Mouse (Mus musculus): ENCODE data around the gene Zmynd8. TPM values are rescaled to one million over a fixed set of nuclear protein-coding genes. Genes with fewer than 3 reads are reported as not detected.
A peak's percentile ranks its signal among the peaks of the same experiment; 100 is the strongest.

Gene Zmynd8
- polyA plus RNA-seq, 1 experiment from 2014 or later, result 64.7 TPM

GRCm38 (mm10) chr2:165922047-165922728 lies 23.4 kb upstream of the Zmynd8 start:
- Histone ChIP-seq H3K27ac (peak overlapping the region; percentile 40), H3K9me3 (no peaks in the 10 kb centered on the region), H3K36me3 (no peaks in the 10 kb centered on the region), H3K4me2 (replicated peaks) (peak overlapping the region; percentile 24), H3K27me3 (replicated peaks) (no peaks in the 10 kb centered on the region), H3K4me3 (replicated peaks) (no peak overlapping the region), H3K4me1 (replicated peaks) (peaks cover 10% of the 10 kb centered on the region), H3K9ac (no peak overlapping the region)
- WGBS, result 51% methylated on average over 13 of the region's 13 CpGs
- peak; percentile 93 for ATAC-seq

GRCm38 (mm10) chr2:165914298-165914697 lies 15.5 kb upstream of the Zmynd8 start:
- ATAC-seq, result peak; percentile 72
- WGBS, result 23% methylated on average over 11 of the region's 11 CpGs
- Histone ChIP-seq H3K4me2 (replicated peaks) (no peak overlapping the region), H3K4me1 (replicated peaks) (0 out of 2 replicates have a peak, but pooled peaks cover 2% of the 10 kb centered on the region), H3K36me3 (no peaks in the 10 kb centered on the region), H3K9ac (no peak overlapping the region), H3K27ac (no peak overlapping the region), H3K27me3 (replicated peaks) (no peaks in the 10 kb centered on the region), H3K9me3 (no peaks in the 10 kb centered on the region), H3K4me3 (replicated peaks) (no peak overlapping the region)

GRCm38 (mm10) chr2:165913073-165913472 lies 14.3 kb upstream of the Zmynd8 start:
- no peak for ATAC-seq
- H3K9ac ChIP-seq, result no peak overlapping the region
- H3K36me3 ChIP-seq, result no peaks in the 10 kb centered on the region
- no peaks in the 10 kb centered on the region for H3K9me3 ChIP-seq
- H3K4me1 ChIP-seq (replicated peaks), result 0 out of 2 replicates have a peak, but pooled peaks cover 2% of the 10 kb centered on the region
- H3K4me3 ChIP-seq (replicated peaks), result no peak overlapping the region
- no peak overlapping the region for H3K27ac ChIP-seq
- no peaks in the 10 kb centered on the region for H3K27me3 ChIP-seq (replicated peaks)
- whole genome bisulfite sequencing, result 48% methylated on average over 7 of the region's 7 CpGs
- H3K4me2 ChIP-seq (replicated peaks), result no peak overlapping the region

GRCm38 (mm10) chr2:165909731-165910130 lies 10.9 kb upstream of the Zmynd8 start:
- no peaks in the 10 kb centered on the region for H3K36me3 ChIP-seq
- no peaks in the 10 kb centered on the region for H3K27me3 ChIP-seq (replicated peaks)
- no peak overlapping the region for H3K9ac ChIP-seq
- H3K4me3 ChIP-seq (replicated peaks), result no peak overlapping the region
- H3K4me1 ChIP-seq (replicated peaks), result peaks cover 8% of the 10 kb centered on the region
- no peak overlapping the region for H3K4me2 ChIP-seq (replicated peaks)
- no peaks in the 10 kb centered on the region for H3K9me3 ChIP-seq
- ATAC-seq, result peak; percentile 78
- H3K27ac ChIP-seq, result no peak overlapping the region

- no peaks in the 10 kb centered on the region for H3K36me3 ChIP-seq
- H3K9ac ChIP-seq, result no peak overlapping the region
- no peaks in the 10 kb centered on the region for H3K27me3 ChIP-seq (replicated peaks)
- H3K4me1 ChIP-seq (replicated peaks), result peaks cover 6% of the 10 kb centered on the region
- no peak for ATAC-seq
- H3K27ac ChIP-seq, result no peak overlapping the region
- no peak overlapping the region for H3K4me2 ChIP-seq (replicated peaks)
- no peaks in the 10 kb centered on the region for H3K9me3 ChIP-seq
- 77% methylated on average over 7 of the region's 8 CpGs for WGBS
- no peak overlapping the region for H3K4me3 ChIP-seq (replicated peaks)
These were observed 8.4 kb upstream of the Zmynd8 start for GRCm38 (mm10) chr2:165907199-165907598.

DNA sequence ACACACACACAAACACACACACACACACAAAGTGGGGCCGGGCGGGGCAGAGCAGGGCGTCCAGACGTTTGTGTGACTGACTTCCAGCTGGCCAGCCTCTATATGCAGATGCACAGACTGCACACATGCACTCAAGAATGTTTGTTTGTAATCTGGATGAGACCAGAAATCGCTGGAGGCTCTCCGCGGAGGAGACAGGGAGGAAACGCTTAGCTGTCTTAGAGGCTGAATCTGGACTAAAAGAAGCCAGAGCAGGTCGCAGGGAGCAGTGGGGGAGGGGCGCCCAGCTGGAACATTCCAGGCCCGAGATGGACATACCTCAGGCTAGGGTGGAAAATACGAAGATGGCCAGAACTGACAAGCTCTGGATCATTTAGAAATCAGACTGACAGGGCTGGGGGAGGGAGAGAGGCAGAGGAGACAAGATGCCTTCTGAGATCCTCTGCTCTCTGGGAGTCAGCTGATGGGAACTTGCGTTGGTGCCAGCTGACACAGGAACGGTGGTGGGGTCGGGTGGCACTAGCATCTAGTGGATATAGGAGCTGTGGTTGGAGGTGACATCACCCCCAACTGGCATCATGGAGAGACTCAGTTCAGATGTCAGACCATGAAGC lies 7.6 kb upstream of the Zmynd8 start:
- Histone ChIP-seq H3K27ac (peak overlapping the region; percentile 62), H3K9me3 (no peaks in the 10 kb centered on the region), H3K36me3 (no peaks in the 10 kb centered on the region), H3K4me1 (replicated peaks) (peaks cover 6% of the 10 kb centered on the region), H3K27me3 (replicated peaks) (no peaks in the 10 kb centered on the region), H3K9ac (no peak overlapping the region), H3K4me2 (replicated peaks) (no peak overlapping the region; the same call in 1 of the 2 replicates), H3K4me3 (replicated peaks) (no peak overlapping the region)
- ATAC-seq, result peak; percentile 47; the same call in 1 of the 2 replicates
- 20% methylated on average over 15 of the region's 15 CpGs for WGBS

DNA sequence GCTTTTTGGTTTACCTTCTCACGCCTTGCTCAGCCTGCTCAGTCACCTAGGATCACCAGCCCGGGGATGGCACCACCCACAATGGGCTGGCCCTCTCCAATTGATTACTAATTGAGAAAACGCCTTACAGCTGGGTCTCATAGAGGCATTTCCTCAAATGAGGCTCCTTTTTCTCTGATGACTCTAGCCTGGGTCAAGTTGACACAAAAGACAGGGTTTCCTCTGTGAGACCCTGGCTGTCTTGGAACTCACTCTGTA lies 2.2 kb upstream of the Zmynd8 start:
- Histone ChIP-seq H3K4me1 (replicated peaks) (peaks cover 20% of the 10 kb centered on the region), H3K4me3 (replicated peaks) (no peak overlapping the region), H3K27me3 (replicated peaks) (no peaks in the 10 kb centered on the region), H3K9me3 (no peaks in the 10 kb centered on the region), H3K27ac (peak overlapping the region; percentile 83), H3K9ac (no peak overlapping the region; the same call in 1 of the 2 replicates), H3K4me2 (replicated peaks) (peak overlapping the region; percentile 45), H3K36me3 (no peaks in the 10 kb centered on the region)
- 33% methylated on average over 3 of the region's 3 CpGs for WGBS
- peak; percentile 43 for ATAC-seq

DNA sequence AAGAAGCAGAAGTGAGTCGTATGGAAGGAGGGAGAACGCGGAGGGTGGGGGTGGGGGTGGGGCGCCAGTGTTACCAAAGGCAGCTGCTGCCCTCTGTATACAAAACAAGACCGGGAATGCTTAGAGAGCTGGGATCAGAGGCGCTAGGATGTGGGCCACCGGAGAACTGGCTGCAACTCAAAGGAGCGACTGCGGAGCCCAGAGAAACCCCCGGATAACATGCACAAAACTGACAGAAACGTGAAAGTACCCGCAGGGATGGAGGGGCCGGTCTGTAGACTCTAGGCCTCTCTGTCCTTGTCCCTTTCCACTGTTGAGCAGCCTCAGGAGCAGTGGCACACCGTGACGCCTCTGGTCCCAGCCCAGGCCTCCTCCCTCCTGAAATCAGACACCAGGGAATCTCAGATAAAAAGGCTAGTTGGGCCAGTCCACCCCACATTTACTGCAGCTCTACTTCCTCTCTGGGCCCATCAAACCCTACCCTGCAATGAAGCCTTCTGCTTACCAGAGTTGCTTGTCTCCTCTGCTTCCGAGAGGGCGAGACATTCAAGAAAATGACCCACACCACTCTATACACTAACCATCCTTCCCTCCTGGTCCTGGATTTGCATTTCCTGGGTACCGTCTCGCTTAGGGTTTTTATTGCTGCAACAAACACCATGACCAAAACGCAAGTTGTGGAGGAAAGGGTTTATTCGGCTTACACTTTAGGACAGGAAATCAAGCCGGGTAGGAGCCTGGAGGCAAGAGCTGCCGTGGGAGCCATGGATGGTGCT lies 1.7 kb upstream of the Zmynd8 start:
- Histone ChIP-seq H3K27me3 (replicated peaks) (no peaks in the 10 kb centered on the region), H3K27ac (peak overlapping the region; percentile 83), H3K4me2 (replicated peaks) (peak overlapping the region; percentile 45), H3K9ac (peak overlapping the region; percentile 33; the same call in 1 of the 2 replicates), H3K4me3 (replicated peaks) (no peak overlapping the region), H3K4me1 (replicated peaks) (peaks cover 24% of the 10 kb centered on the region), H3K36me3 (no peaks in the 10 kb centered on the region), H3K9me3 (no peaks in the 10 kb centered on the region)
- WGBS, result 12% methylated on average over 23 of the region's 23 CpGs
- peak; percentile 71 for ATAC-seq

- Histone ChIP-seq H3K4me1 (replicated peaks) (peaks cover 25% of the 10 kb centered on the region), H3K27me3 (replicated peaks) (no peaks in the 10 kb centered on the region), H3K36me3 (no peaks in the 10 kb centered on the region), H3K9ac (no peak overlapping the region), H3K9me3 (no peaks in the 10 kb centered on the region), H3K27ac (peak overlapping the region; percentile 83; the same call in 1 of the 2 replicates), H3K4me2 (replicated peaks) (peak overlapping the region; percentile 45), H3K4me3 (replicated peaks) (no peak overlapping the region)
- WGBS, result 22% methylated on average over 3 of the region's 3 CpGs
- ATAC-seq, result peak; percentile 18; the same call in 1 of the 2 replicates
These were observed 1.1 kb upstream of the Zmynd8 start for GRCm38 (mm10) chr2:165899923-165900322.

DNA sequence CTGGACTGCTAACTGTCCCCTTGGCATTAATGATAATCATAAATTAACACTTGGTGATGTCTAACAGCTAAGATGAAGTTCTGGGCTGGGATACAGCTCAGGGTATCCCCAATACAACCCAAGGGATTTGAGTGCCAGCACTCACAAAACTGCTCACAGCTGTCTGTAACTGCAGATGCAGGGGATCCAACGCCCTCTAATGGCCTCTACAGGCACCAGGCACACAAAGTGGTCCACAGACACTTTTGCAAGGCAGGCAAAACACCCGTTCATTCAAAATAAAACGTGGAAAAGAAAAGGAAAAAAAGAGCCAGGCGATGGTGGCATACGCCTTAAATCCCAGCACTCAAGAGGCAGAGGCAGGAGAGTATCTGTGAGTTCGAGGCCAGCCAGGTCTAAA lies 658 bp upstream of the Zmynd8 start:
- ATAC-seq, result no peak
- H3K4me3 ChIP-seq (replicated peaks), result no peak overlapping the region
- no peaks in the 10 kb centered on the region for H3K36me3 ChIP-seq
- H3K27me3 ChIP-seq (replicated peaks), result no peaks in the 10 kb centered on the region
- no peaks in the 10 kb centered on the region for H3K9me3 ChIP-seq
- no peak overlapping the region for H3K9ac ChIP-seq
- 53% methylated on average over 6 of the region's 6 CpGs for WGBS
- H3K4me2 ChIP-seq (replicated peaks), result no peak overlapping the region
- H3K4me1 ChIP-seq (replicated peaks), result peaks cover 26% of the 10 kb centered on the region
- no peak overlapping the region for H3K27ac ChIP-seq

DNA sequence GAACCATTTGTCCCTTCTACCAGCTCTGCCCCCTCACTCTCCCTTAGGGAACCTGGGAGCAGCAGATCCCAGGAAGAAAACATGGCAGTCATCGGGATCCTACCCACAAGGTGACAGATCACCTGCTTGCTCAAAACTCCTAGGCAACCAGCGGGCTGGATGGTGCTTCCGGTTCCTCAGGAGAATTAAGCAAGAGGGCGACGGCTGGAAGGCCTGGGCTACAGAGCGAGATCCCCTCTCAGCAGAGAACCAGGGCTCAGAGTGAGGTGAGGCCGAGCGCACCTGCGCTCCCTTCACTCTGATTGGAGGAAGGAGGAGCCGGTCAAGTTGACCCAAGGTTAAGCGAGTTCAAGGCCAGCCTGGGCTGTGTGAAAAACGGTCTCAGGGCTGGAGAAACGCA lies 2.6 kb downstream of the Zmynd8 start:
- no peaks in the 10 kb centered on the region for H3K27me3 ChIP-seq (replicated peaks)
- no peaks in the 10 kb centered on the region for H3K9me3 ChIP-seq
- H3K36me3 ChIP-seq, result no peaks in the 10 kb centered on the region
- 81% methylated on average over 13 of the region's 13 CpGs for WGBS
- ATAC-seq, result no peak
- peaks cover 28% of the 10 kb centered on the region for H3K4me1 ChIP-seq (replicated peaks)
- H3K27ac ChIP-seq, result no peak overlapping the region
- no peak overlapping the region for H3K9ac ChIP-seq
- no peak overlapping the region for H3K4me2 ChIP-seq (replicated peaks)
- H3K4me3 ChIP-seq (replicated peaks), result no peak overlapping the region

- no peak for ATAC-seq
- no peak overlapping the region for H3K27ac ChIP-seq
- peaks cover 24% of the 10 kb centered on the region for H3K4me1 ChIP-seq (replicated peaks)
- no peaks in the 10 kb centered on the region for H3K27me3 ChIP-seq (replicated peaks)
- no peak overlapping the region for H3K9ac ChIP-seq
- no peaks in the 10 kb centered on the region for H3K36me3 ChIP-seq
- H3K4me2 ChIP-seq (replicated peaks), result no peak overlapping the region
- WGBS, result 82% methylated on average over 4 of the region's 4 CpGs
- no peaks in the 10 kb centered on the region for H3K9me3 ChIP-seq
- H3K4me3 ChIP-seq (replicated peaks), result no peak overlapping the region
These were observed 3.1 kb downstream of the Zmynd8 start for GRCm38 (mm10) chr2:165895687-165896086.
